Mouse (Mus musculus) frontal cortex, postnatal 36 days (tissue): ENCODE results near the gene Tom1.
A peak's percentile ranks its signal among the peaks of the same experiment; 100 is the strongest.

Source experiments
- DNase-seq, 2 experiments: peaks; one replicate each; pipeline ENCODE4 v3.0.0; 2022; ENCODE audit warnings: low spot score in 2 of 2

Tom1 gene

GRCm38 (mm10) chr8:75033511-75034243, at the start of gene Tom1:
Gene Tom1, plus strand, starts transcription at chr8:75033705.
- DNase-seq: peak; percentile 100

- no peak for DNase-seq
Observed at GRCm38 (mm10) chr8:74987436-74987835, 46.1 kb upstream of the Tom1 start.

- DNase-seq: no peak
Observed at GRCm38 (mm10) chr8:74990021-74990420, 43.5 kb upstream of the Tom1 start.

- no peak for DNase-seq
Observed at GRCm38 (mm10) chr8:74993081-74993474, 40.4 kb upstream of the Tom1 start, which contains the start of gene Hmgxb4. Gene Hmgxb4, plus strand, starts transcription at chr8:74993356.

- peak; percentile 76 to 88 for DNase-seq
Observed at GRCm38 (mm10) chr8:74993475-74994451, 39.7 kb upstream of the Tom1 start.

- DNase-seq: no peak
Observed at GRCm38 (mm10) chr8:74994540-74994939, 39.0 kb upstream of the Tom1 start.

GRCm38 (mm10) chr8:75000431-75000830, 33.1 kb upstream of the Tom1 start:
- DNase-seq: no peak

- DNase-seq: no peak
Observed at GRCm38 (mm10) chr8:75008826-75009225, 24.7 kb upstream of the Tom1 start.

- DNase-seq: no peak
Observed at GRCm38 (mm10) chr8:75013557-75013956, 19.9 kb upstream of the Tom1 start.

- no peak for DNase-seq
Observed at GRCm38 (mm10) chr8:75013964-75014363, 19.5 kb upstream of the Tom1 start.

- no peak for DNase-seq
Observed at GRCm38 (mm10) chr8:75015981-75016380, 17.5 kb upstream of the Tom1 start.

GRCm38 (mm10) chr8:75016422-75016821, 17.1 kb upstream of the Tom1 start:
- DNase-seq: no peak

GRCm38 (mm10) chr8:75018274-75018972, 15.1 kb upstream of the Tom1 start:
- no peak for DNase-seq

GRCm38 (mm10) chr8:75023660-75024316, 9.7 kb upstream of the Tom1 start:
- no peak for DNase-seq

- DNase-seq: no peak
Observed at GRCm38 (mm10) chr8:75025809-75026208, 7.7 kb upstream of the Tom1 start.

GRCm38 (mm10) chr8:75030453-75031024, 3.0 kb upstream of the Tom1 start:
- DNase-seq: no peak

- DNase-seq: no peak
Observed at GRCm38 (mm10) chr8:75032961-75033360, 544 bp upstream of the Tom1 start.

GRCm38 (mm10) chr8:75034285-75034684, 780 bp downstream of the Tom1 start:
- DNase-seq: no peak

GRCm38 (mm10) chr8:75035640-75036039, 2.1 kb downstream of the Tom1 start:
- DNase-seq: no peak

GRCm38 (mm10) chr8:75038497-75038896, 5.0 kb downstream of the Tom1 start:
- no peak for DNase-seq

- no peak for DNase-seq
Observed at GRCm38 (mm10) chr8:75039754-75040153, 6.2 kb downstream of the Tom1 start.
